Mouse (Mus musculus): ENCODE measurements at regions not wholly inside any gene's neighbourhood (a gene's known extent, or its start where the extent isn't known, plus 50 kb on each side); places are given as distances from the start of the nearest gene placed in this dataset.
"Not testable (repeated sequence)": the region's sequence is repeated elsewhere in the genome, so short reads cannot be mapped to it uniquely, and the experiment has no call there.

GRCm38 (mm10) chr2:128265014-128265990 is 139.5 kb downstream of the Bcl2l11 start:
- DNase-seq (ENCODE audit: low spot score in 2 of 2) = no peak

- no peak for DNase-seq (ENCODE audit: low spot score in 2 of 2)
Measured at GRCm38 (mm10) chr2:128270377-128271129, 144.7 kb downstream of the Bcl2l11 start.

- no peak for DNase-seq (ENCODE audit: low spot score in 2 of 2)
Measured at GRCm38 (mm10) chr2:128272789-128273188, 147.0 kb downstream of the Bcl2l11 start.

GRCm38 (mm10) chr2:128273292-128273691 is 147.5 kb downstream of the Bcl2l11 start:
- no peak for DNase-seq (ENCODE audit: low spot score in 2 of 2)

- no peak for DNase-seq (ENCODE audit: low spot score in 2 of 2)
Measured at GRCm38 (mm10) chr2:128276337-128276736, 150.5 kb downstream of the Bcl2l11 start.

GRCm38 (mm10) chr2:128277387-128278123 is 151.7 kb downstream of the Bcl2l11 start:
- no peak for DNase-seq (ENCODE audit: low spot score in 2 of 2)

- DNase-seq (ENCODE audit: low spot score in 2 of 2) = no peak
Measured at GRCm38 (mm10) chr2:128278124-128278432, 152.2 kb downstream of the Bcl2l11 start.

GRCm38 (mm10) chr2:128278608-128279081 is 152.8 kb downstream of the Bcl2l11 start:
- no peak for DNase-seq (ENCODE audit: low spot score in 2 of 2)

- DNase-seq (ENCODE audit: low spot score in 2 of 2) = no peak
Measured at GRCm38 (mm10) chr2:128279127-128279710, 153.4 kb downstream of the Bcl2l11 start.

- no peak for DNase-seq (ENCODE audit: low spot score in 2 of 2)
Measured at GRCm38 (mm10) chr2:128282591-128282990, 156.8 kb downstream of the Bcl2l11 start.

- DNase-seq (ENCODE audit: low spot score in 2 of 2) = peak in 1 of 2 experiments; percentile 31
Measured at GRCm38 (mm10) chr2:128284822-128285421, 159.1 kb downstream of the Bcl2l11 start.

- DNase-seq (ENCODE audit: low spot score in 2 of 2) = no peak
Measured at GRCm38 (mm10) chr2:128285457-128285856, 159.6 kb downstream of the Bcl2l11 start.

- no peak for DNase-seq (ENCODE audit: low spot score in 2 of 2)
Measured at GRCm38 (mm10) chr2:128288138-128288551, 162.3 kb downstream of the Bcl2l11 start.

- no peak for DNase-seq (ENCODE audit: low spot score in 2 of 2)
Measured at GRCm38 (mm10) chr2:128290609-128291008, 164.8 kb downstream of the Bcl2l11 start.

GRCm38 (mm10) chr2:128294610-128295009 is 168.8 kb downstream of the Bcl2l11 start:
- DNase-seq (ENCODE audit: low spot score in 2 of 2) = no peak

GRCm38 (mm10) chr2:128295018-128295424 is 169.2 kb downstream of the Bcl2l11 start:
- DNase-seq (ENCODE audit: low spot score in 2 of 2) = peak in 1 of 2 experiments; percentile 46

- no peak for DNase-seq (ENCODE audit: low spot score in 2 of 2)
Measured at GRCm38 (mm10) chr2:128295726-128296234, 169.9 kb downstream of the Bcl2l11 start.

- not testable (repeated sequence) for DNase-seq (ENCODE audit: low spot score in 2 of 2)
Measured at GRCm38 (mm10) chr2:128296423-128296822, 170.6 kb downstream of the Bcl2l11 start.

- peak in 1 of 2 experiments; percentile 36 for DNase-seq (ENCODE audit: low spot score in 2 of 2)
Measured at GRCm38 (mm10) chr2:128296897-128297296, 171.1 kb downstream of the Bcl2l11 start.

GRCm38 (mm10) chr2:128297821-128298220 is 172.0 kb downstream of the Bcl2l11 start:
- DNase-seq (ENCODE audit: low spot score in 2 of 2) = no peak

GRCm38 (mm10) chr2:128298996-128299395 is 173.2 kb downstream of the Bcl2l11 start:
- DNase-seq (ENCODE audit: low spot score in 2 of 2) = no peak

All from spleen, postnatal 10 days (tissue).